Mouse (Mus musculus) stomach, postnatal 0 days (tissue): ENCODE data around the gene Pdzd8.

Experiments used
- CTCF ChIP-seq: IDR thresholded peaks from 2 replicates; pipeline ENCODE4 v1.5.1; 2016; ENCODE audit warnings: antibody characterized with exemption, low read depth, mild to moderate bottlenecking, moderate library complexity
- EP300 ChIP-seq: optimal IDR thresholded peaks from 2 replicates; pipeline ENCODE3; 2016; ENCODE audit warnings: antibody characterized with exemption

DNA sequence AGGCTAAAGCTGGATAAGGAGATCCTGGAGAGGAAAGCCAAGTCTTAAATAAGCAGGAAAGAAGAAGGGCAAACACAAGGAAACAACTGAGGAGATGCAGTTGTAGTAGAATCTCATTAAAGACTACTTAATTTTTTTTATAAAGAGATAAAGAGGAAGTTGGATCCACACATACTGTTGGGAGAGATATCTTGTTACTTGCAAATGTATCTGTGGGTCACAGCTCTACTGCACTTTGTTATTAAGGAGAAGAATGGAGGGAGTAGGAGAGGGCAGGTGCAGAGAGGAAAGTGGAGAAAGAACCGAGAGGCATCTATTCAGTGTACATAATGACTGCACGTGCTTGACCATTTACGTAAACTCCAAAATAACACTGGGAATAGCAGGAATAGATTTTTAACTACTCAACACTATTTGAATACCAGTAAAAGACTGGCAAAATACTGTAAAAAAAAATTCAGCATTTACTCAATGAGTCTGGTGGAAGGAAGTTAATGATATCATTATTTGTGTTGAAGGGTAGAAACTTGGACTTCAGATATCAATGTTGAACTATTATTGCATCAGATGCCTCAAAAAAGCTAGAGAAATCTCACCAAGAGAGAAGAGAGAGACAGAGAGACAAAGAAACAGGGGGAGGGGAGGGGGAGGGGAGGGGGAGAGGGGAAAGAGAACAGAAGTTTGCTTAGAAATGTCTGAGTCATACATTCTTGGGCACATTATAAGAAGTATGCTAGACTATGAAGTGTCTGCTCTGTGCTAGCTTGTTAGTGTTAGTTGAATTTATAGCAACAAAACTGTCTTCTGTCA is 7.5 kb downstream of the Pdzd8 start:
- TF ChIP-seq CTCF (no peak), EP300 (no peak)
